Mouse (Mus musculus): Measurements from ENCODE around the gene Traf3ip3. TPM values are rescaled to one million over a fixed set of nuclear protein-coding genes. Genes with fewer than 3 reads are reported as not detected.
A peak's percentile ranks its signal among the peaks of the same experiment; 100 is the strongest.

The Traf3ip3 gene
- total RNA-seq (2021), result 1 to 10 TPM in 1 of 2 experiments, under 1 TPM in 1; 0.89 to 1.9 TPM

- no peak for DNase-seq (ENCODE audit: extremely low spot score in 1 of 2, low spot score in 1 of 2)
Measured at GRCm38 (mm10) chr1:193201383-193201778, at the start of gene Traf3ip3. Gene Traf3ip3, minus strand, starts transcription at chr1:193201703.

GRCm38 (mm10) chr1:193250026-193250425 is 48.5 kb upstream of the Traf3ip3 start:
- DNase-seq (ENCODE audit: extremely low spot score in 1 of 2, low spot score in 1 of 2), result no peak

- no peak for DNase-seq (ENCODE audit: extremely low spot score in 1 of 2, low spot score in 1 of 2)
Measured at GRCm38 (mm10) chr1:193244235-193244634, 42.7 kb upstream of the Traf3ip3 start.

- DNase-seq (ENCODE audit: extremely low spot score in 1 of 2, low spot score in 1 of 2), result no peak
Measured at GRCm38 (mm10) chr1:193243571-193244193, 42.2 kb upstream of the Traf3ip3 start.

DNA sequence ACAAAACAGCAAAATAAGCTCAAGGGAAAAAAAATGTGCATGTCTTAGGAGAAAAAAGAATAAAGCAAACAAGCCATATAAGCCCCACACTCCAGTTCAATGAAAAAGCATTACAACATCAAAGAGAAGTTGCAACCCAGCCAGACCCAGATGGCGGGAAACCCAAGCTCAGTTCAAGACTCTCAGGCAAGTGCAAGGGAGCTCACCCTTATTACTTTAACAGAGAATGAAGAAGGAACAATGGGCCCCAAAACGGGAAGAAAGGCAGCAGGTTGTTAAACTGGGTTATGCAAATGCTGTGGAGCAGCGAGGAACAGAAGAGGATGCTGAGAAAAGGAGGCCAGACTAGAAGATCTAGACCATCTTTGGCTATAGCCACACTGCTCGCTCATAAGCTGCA is 41.4 kb upstream of the Traf3ip3 start:
- no peak for DNase-seq (ENCODE audit: extremely low spot score in 1 of 2, low spot score in 1 of 2)

- peak; percentile 59 to 68 for DNase-seq (ENCODE audit: extremely low spot score in 1 of 2, low spot score in 1 of 2)
Measured at GRCm38 (mm10) chr1:193242238-193242637, 40.7 kb upstream of the Traf3ip3 start.

DNA sequence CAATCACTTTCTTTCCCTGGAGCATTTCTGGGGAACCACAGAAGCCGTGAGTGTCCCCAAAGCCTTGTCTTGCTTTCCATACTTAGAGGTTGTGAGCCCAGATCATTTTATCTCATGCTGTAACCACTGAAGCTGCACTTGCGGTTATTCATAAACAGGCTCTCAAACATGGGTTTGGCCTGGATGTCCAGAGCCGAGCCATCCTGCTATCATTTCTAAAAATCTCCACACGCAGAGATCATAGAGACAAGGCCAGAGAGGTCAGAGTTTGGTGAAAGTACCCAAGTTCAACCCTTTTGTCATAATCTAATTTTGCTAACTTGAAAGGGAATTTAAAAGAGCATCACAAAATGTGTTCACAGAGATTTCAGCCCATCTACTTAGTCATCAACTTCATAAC is 39.9 kb upstream of the Traf3ip3 start:
- no peak for DNase-seq (ENCODE audit: extremely low spot score in 1 of 2, low spot score in 1 of 2)

DNA sequence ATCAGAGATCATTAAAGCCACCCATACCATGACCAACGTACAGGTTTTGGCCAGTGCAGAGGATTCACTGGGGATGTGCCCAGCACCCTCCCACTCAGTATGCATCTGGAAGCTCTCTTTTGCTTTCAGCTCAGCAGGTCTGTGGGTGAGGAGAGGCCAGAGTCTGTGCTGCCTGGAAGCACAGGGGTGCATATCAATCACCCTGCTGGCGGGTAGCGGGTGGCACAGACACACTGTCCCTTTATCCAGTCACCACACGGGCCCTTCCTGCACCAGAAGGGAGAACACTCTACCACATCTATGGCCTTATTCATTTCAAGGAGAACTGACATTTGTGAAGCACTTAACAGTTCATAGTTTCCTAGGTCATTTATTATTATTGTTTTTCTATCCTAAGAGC is 36.9 kb upstream of the Traf3ip3 start:
- no peak for DNase-seq (ENCODE audit: extremely low spot score in 1 of 2, low spot score in 1 of 2)

DNA sequence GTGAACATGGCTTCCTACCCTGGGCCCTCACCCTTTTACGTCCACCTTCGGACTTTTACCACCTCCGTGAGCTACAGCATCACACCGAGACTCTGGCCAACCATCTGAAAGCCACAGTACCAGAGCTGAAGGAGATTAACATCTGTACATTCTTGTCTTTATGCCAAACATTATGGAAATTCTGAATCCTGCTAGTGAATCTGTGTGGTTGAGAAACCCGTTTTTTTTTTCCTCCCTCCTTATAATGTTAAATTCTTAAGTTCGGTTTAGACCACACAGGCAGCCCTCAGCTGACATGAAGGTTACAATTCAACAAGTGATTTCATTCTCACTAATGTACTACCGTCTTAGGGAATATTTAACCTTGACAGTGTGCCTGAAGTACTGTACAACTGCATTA is 33.4 kb upstream of the Traf3ip3 start:
- no peak for DNase-seq (ENCODE audit: extremely low spot score in 1 of 2, low spot score in 1 of 2)

GRCm38 (mm10) chr1:193234130-193234645 is 32.7 kb upstream of the Traf3ip3 start:
- no peak for DNase-seq (ENCODE audit: extremely low spot score in 1 of 2, low spot score in 1 of 2)

- no peak for DNase-seq (ENCODE audit: extremely low spot score in 1 of 2, low spot score in 1 of 2)
Measured at GRCm38 (mm10) chr1:193232732-193233131, 31.2 kb upstream of the Traf3ip3 start.

DNA sequence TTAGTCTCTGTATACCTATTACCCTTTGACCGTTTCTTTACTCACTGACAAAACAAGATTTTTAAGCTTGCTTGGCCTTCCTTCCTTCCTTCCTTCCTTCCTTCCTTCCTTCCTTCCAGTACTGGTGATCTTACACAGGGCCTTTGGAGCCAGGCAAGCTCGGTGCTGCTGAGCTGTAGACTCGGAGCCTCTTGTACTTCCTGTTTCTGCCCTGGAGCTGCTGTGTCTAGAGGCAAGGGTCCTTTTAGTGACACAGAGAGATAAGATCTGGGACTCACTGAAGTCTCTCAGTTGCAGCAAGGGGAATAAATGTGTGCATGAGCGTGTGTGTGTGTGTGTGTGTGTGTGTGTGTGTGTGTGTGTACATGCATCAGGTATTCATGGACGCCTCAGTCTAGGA is 29.4 kb upstream of the Traf3ip3 start:
- DNase-seq (ENCODE audit: extremely low spot score in 1 of 2, low spot score in 1 of 2), result no peak

- DNase-seq (ENCODE audit: extremely low spot score in 1 of 2, low spot score in 1 of 2), result no peak
Measured at GRCm38 (mm10) chr1:193230531-193230930, 29.0 kb upstream of the Traf3ip3 start.

- no peak for DNase-seq (ENCODE audit: extremely low spot score in 1 of 2, low spot score in 1 of 2)
Measured at GRCm38 (mm10) chr1:193229570-193229969, 28.1 kb upstream of the Traf3ip3 start.

DNA sequence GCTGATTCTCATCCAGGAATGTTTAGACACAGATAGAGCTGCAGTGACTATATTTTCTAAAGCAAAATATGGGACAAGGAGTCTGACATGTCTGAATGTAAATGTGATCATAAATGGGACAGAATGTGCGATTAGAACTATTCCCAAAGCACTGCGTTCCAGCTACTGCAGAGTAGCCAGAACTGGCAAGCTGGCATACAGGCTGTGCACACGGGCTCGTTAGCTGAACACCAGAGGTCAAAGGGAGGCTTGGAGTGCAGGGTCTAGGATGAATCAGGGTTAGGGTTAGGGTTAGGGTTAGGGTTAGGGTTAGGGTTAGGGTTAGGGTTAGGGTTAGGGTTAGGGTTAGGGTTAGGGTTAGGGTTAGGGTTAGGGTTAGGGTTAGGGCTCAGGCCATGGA is 26.0 kb upstream of the Traf3ip3 start:
- no peak for DNase-seq (ENCODE audit: extremely low spot score in 1 of 2, low spot score in 1 of 2)

- no peak for DNase-seq (ENCODE audit: extremely low spot score in 1 of 2, low spot score in 1 of 2)
Measured at GRCm38 (mm10) chr1:193226724-193227522, 25.4 kb upstream of the Traf3ip3 start.

- no peak for DNase-seq (ENCODE audit: extremely low spot score in 1 of 2, low spot score in 1 of 2)
Measured at GRCm38 (mm10) chr1:193226114-193226513, 24.6 kb upstream of the Traf3ip3 start.

DNA sequence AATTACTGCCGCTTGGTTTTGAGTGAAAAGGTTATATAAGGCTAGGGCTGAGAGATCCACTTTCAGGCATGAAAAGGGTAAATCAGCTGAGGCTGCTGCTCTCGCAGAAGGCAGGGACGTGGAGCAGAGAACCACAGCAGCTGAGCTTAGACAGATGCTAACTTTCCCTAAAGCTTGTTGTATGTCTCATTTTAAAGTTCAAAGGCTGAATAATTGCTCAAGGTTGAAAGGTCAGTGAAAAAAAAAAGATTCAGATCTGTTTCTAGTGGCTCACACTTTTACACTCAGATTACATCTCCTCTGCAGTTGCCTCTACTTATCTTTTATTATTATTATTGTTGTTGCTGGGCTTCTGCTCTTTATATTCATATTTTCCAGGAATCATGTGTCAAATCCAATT is 24.0 kb upstream of the Traf3ip3 start:
- no peak for DNase-seq (ENCODE audit: extremely low spot score in 1 of 2, low spot score in 1 of 2)

DNA sequence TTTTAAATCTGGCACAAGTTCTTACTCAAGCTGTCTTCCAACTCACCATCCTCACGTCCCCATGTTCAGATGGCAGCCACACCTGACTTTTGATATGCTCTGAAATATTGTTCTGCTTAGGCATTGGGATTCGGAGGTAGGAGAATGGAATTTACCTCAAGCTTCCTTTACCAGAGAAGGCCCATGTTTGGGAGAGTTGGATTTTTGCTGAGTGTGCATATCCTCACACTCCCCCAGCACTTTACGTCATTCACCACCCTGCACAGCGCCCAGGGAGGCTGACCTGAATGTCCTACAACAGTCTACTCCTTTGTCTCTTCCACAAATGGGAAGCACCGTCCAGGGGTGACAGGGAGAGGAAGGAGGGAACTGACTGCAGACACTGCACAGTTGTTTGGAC is 18.9 kb upstream of the Traf3ip3 start:
- DNase-seq (ENCODE audit: extremely low spot score in 1 of 2, low spot score in 1 of 2), result no peak

DNA sequence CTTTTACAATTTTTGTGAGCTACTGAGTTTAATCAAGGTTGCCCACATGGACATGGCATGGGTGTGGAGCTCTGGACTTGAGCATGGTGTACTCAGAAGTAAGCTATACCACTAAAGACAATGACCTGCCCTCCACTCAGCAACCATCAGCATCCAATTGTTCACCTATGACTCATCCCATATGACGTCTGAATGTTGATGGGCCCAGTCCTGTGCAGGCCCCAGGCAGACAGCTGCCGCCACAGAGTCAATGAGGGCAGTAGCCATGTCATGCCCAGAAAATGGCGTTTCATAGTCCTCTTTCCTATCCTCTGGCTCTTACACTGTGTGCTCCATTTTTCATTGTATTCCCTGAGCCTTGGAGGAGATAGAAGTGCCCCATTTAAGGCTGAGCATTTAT is 14.5 kb upstream of the Traf3ip3 start:
- DNase-seq (ENCODE audit: extremely low spot score in 1 of 2, low spot score in 1 of 2), result no peak

DNA sequence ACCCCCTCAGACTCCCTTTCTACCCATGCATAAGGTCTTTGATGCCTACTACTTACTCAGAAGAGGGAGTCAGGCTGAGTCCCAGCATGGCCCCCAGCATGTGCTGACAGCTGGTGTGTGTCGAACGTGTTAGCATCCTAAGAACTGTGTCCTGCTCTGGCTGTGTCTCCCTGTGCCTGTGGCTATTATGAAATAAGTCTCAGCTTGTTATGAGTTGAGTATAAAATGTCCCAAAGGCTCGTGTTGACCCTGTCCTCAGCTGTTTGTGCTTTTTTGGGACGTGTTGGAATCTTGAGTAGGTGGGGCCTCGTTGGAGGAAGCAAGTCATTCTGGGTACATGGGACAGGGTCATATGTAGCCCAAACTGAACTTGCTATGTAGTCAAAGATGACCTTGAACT is 12.6 kb upstream of the Traf3ip3 start:
- no peak for DNase-seq (ENCODE audit: extremely low spot score in 1 of 2, low spot score in 1 of 2)

DNA sequence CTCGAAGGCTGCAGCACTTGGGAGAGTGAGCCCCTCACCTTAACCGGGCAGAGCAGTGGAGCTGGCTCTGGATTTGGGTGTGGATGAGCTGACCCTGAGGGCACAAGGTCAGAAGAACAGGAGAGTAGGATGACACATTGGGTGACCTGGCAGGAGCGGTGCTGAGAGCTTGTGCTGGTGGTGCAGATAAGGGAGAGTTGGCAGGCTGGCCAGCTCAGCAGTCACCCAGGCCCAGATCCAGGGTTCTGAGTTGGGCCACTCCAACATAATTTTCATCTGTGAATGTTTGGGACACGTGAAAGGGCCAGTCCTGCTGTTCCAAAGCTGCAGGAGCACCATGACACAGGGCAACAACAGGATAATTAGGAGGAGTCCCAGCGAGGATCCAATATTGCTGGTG is 9.9 kb upstream of the Traf3ip3 start:
- DNase-seq (ENCODE audit: extremely low spot score in 1 of 2, low spot score in 1 of 2), result no peak

Data from layer of hippocampus, postnatal 25 days (tissue).